Mouse (Mus musculus) hindbrain, embryonic 16.5 days (tissue): ENCODE results near the gene Acsl1. TPM values are rescaled to one million over a fixed set of nuclear protein-coding genes. Genes with fewer than 3 reads are reported as not detected.

ENCODE experiments used
- ATAC-seq: fragments of 200-750 bp; cut with Nextera tagmentation; 2 replicates; pipeline ENCODE4 v1.8.0; 2017; ENCODE audit warnings: moderate TSS enrichment, moderate library complexity
- H3K27ac ChIP-seq: fragments of 300-500 bp; sonication (generic); 2 replicates; pipeline ENCODE4 v1.5.1; 2014; ENCODE audit warnings: low read depth, mild to moderate bottlenecking, control low read depth, low read length, moderate library complexity
- H3K27me3 ChIP-seq: fragments of 300-500 bp; sonication (generic); replicated peaks from 2 replicates; pipeline ENCODE4 v1.6.1; 2014; ENCODE audit warnings: low read length; ENCODE audit not compliant: control insufficient read depth, insufficient read depth
- H3K36me3 ChIP-seq: fragments of 300-500 bp; sonication (generic); 2 replicates; pipeline ENCODE4 v1.6.1; 2014; ENCODE audit warnings: mild to moderate bottlenecking, low read length, moderate library complexity, mixed read lengths; ENCODE audit not compliant: control insufficient read depth, insufficient read depth
- H3K4me1 ChIP-seq: fragments of 300-500 bp; sonication (generic); 2 replicates; pipeline ENCODE4 v1.6.1; 2014; ENCODE audit warnings: low read depth, low read length; ENCODE audit not compliant: control insufficient read depth, insufficient read depth
- H3K4me2 ChIP-seq: fragments of 300-500 bp; sonication (generic); 2 replicates; pipeline ENCODE4 v1.6.1; 2014; ENCODE audit warnings: mild to moderate bottlenecking, low read length, control low read depth, moderate library complexity
- H3K4me3 ChIP-seq: fragments of 300-500 bp; sonication (generic); 2 replicates; pipeline ENCODE4 v1.5.1; 2014; ENCODE audit warnings: mild to moderate bottlenecking, low read length, control low read depth, moderate library complexity
- H3K9ac ChIP-seq: fragments of 300-500 bp; sonication (generic); 2 replicates; pipeline ENCODE4 v1.6.1; 2014; ENCODE audit warnings: low read depth, mild to moderate bottlenecking, control low read depth, low read length, moderate library complexity
- H3K9me3 ChIP-seq: fragments of 300-500 bp; sonication (generic); 2 replicates; pipeline ENCODE4 v1.6.1; 2014; ENCODE audit warnings: mild to moderate bottlenecking, low read length, moderate library complexity; ENCODE audit not compliant: control insufficient read depth
- WGBS: fragments of 180-500 bp; shearing (Covaris S2); extraction: QIAGEN DNeasy Blood & Tissue Kit; methylation state at CpG from one replicate; pipeline ENCODE4 v1.1.7; 2014; 5-methylcytosine and 5-hydroxymethylcytosine counted together
- polyA plus RNA-seq: library from polyadenylated mRNA; unstranded; fragments of >200 nt; fragmentation: Nextera tagmentation; extraction: Ambion mirVana; gene quantifications from 2 replicates; pipeline ENCODE4 v1.2.1, GENCODE M21; 2015

Gene Acsl1
- 19.5 and 22.1 TPM in 2 replicates for polyA plus RNA-seq

DNA sequence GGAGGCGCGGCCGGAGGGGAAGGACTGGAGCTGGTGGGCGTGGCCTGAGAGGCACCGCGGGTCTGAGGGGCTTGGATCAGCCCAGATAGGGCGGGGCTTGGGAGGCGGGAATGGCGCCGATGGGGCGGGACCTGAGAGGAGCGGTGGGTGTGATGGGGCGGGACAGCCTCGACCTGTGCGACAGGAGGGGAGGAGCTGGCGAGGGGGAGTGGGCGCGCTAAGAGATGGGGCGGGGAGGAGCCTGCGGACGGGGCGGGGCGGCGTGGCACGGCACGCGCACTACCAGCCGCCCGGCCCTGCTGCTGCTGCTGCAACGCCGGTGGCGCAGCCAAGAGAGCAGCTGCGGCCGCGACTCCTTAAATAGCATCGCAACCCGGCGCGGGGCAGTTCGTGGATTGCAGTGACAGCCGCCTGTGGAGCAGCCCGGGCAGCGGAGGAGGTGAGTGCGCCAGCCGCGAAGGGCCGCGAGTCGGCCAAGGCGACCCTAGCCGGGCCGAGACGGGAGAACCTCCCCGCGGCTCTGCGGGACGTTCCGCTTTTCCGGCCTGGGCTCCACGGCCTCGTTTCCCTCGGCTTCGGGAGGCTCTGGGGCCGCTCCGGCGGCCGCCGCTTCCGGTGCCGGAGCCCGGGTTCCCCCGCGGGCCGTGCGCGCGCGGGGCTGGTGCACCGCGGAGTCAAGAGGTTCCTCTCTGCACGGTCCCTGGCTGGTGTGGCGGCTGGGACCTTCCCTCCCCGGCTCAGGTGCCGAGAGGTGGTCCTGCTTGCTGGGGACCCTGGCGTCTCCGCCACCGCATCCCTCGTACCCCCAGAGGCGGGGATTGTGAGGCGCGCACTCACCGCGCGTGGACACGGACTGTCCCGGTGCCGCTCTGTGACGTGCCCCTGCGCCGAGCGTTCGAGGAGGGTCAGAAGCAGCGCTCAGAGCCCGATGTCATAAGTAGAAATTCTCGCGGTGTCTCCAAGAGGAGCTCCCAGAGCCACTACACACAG lies at the start of gene Acsl1:
Acsl1 (plus strand) TSS at position 246 of the 990 bp plus-strand sequence.
- H3K4me3 ChIP-seq, result peak within 1 kb of the TSS; percentile 68
- peak within 1 kb of the TSS; percentile 78 for H3K9ac ChIP-seq
- under 1% methylated on average over 74 of the region's 106 CpGs for WGBS
- H3K9me3 ChIP-seq, result no peaks in the 10 kb centered on the region
- peaks cover 11% of the 10 kb centered on the region for H3K4me1 ChIP-seq
- no peaks in the 10 kb centered on the region for H3K36me3 ChIP-seq
- ATAC-seq, result peak; percentile 97
- no peaks in the 10 kb centered on the region for H3K27me3 ChIP-seq
- H3K4me2 ChIP-seq, result peak within 1 kb of the TSS; percentile 85
- H3K27ac ChIP-seq, result peak within 1 kb of the TSS; percentile 75

DNA sequence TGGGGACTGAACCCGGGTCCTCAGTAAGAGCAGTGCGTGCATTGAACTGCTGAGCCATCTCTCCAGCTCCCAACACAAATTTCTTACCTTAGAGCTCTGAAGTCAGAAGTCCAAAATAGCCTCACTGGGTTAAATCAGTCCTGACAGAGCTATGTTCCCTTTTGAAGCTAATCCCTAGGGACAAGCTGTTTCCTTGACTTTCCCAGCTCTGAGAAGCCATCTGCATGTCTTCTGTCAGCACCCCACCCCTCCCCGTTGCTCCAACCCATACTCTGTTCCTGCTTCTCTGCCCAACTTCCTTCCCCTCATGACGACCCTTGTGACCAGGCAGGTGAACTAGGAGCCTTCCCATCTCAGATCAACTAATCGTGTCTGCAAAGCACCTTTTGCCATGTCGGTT lies 49.3 kb upstream of the Acsl1 start:
- Histone ChIP-seq H3K4me2 (no peak overlapping the region), H3K9ac (no peak overlapping the region), H3K9me3 (no peaks in the 10 kb centered on the region), H3K27ac (no peak overlapping the region), H3K36me3 (no peaks in the 10 kb centered on the region), H3K27me3 (no peaks in the 10 kb centered on the region), H3K4me3 (no peak overlapping the region), H3K4me1 (no peaks in the 10 kb centered on the region)
- ATAC-seq, result no peak
- whole genome bisulfite sequencing, result 79% methylated on average over 6 of the region's 6 CpGs

DNA sequence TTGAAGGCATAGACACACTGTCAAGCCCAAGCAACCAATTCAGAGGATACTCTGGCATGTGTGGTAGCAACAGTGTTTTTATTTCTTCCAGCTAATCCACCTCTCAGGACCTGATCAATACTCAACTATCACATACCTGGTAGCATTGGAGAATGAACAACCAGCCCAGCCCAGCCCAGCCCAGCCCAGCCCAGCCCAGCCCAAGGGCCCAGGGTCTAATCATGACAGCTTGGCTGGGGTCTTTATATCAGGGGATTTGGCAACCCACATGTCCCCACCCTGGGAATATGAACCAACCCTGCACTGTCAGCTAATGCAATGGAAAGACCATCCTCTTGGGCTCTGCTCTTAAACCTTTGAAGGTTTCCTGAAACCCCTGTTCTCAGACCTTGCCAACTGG lies 42.9 kb upstream of the Acsl1 start:
- Histone ChIP-seq H3K27me3 (no peaks in the 10 kb centered on the region), H3K9ac (no peak overlapping the region), H3K4me3 (no peak overlapping the region), H3K4me1 (no peaks in the 10 kb centered on the region), H3K27ac (no peak overlapping the region), H3K9me3 (no peaks in the 10 kb centered on the region), H3K36me3 (no peaks in the 10 kb centered on the region), H3K4me2 (no peak overlapping the region)
- no peak for ATAC-seq

DNA sequence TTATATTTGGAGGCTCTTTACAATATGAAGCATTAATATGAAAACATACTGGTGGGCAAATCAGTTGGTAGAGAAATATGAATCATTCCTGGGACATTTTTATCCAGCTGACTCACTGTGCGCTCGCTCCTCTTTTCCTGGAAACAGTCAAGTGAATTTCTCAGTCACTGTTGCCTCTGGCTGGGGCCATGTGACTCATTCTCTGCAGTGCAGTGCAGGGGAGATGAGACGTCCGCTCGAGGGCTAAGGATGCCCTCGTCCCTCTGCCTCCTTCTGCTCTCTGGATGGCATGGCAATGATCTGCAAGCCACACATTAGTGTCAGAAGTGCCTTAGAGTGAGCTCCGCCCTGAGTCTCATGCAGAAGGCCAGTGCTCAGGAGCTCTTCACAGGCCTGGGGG lies 41.0 kb upstream of the Acsl1 start:
- Histone ChIP-seq H3K27me3 (no peaks in the 10 kb centered on the region), H3K9me3 (no peaks in the 10 kb centered on the region; the same call in 1 of the 2 replicates), H3K27ac (no peak overlapping the region), H3K4me1 (no peaks in the 10 kb centered on the region), H3K4me2 (no peak overlapping the region), H3K9ac (no peak overlapping the region), H3K36me3 (no peaks in the 10 kb centered on the region), H3K4me3 (no peak overlapping the region)
- no peak for ATAC-seq
- WGBS, result 71% methylated on average over 7 of the region's 7 CpGs

GRCm38 (mm10) chr8:46431921-46432320 lies 38.9 kb upstream of the Acsl1 start:
- Histone ChIP-seq H3K4me2 (no peak overlapping the region), H3K27me3 (no peaks in the 10 kb centered on the region), H3K9me3 (no peaks in the 10 kb centered on the region; the same call in 1 of the 2 replicates), H3K4me3 (no peak overlapping the region), H3K9ac (no peak overlapping the region), H3K4me1 (no peaks in the 10 kb centered on the region), H3K27ac (no peak overlapping the region), H3K36me3 (no peaks in the 10 kb centered on the region)
- no peak for ATAC-seq
- 88% methylated on average over 4 of the region's 4 CpGs for WGBS

DNA sequence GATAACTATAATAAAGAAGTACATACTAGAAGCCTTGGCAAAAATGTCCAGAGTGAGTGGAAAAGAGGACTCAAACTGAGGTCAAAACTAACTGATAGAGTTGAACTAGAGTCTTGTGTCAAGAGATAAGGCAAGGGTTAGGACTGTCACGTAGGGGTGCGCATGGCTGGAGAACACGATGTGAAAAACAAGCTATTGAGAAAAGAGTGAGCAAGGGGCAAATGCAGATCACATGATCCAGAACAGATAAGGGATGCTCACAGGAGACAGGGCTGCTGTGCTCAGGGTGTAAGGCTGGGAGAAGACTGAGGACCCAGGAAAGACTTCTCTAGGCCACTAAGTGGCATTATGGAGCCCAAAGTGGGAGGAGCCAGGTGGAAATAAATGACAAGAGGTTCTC lies 38.3 kb upstream of the Acsl1 start:
- 95% methylated on average over 3 of the region's 3 CpGs for WGBS
- Histone ChIP-seq H3K27ac (no peak overlapping the region), H3K9ac (no peak overlapping the region), H3K4me2 (no peak overlapping the region), H3K9me3 (no peaks in the 10 kb centered on the region; the same call in 1 of the 2 replicates), H3K36me3 (no peaks in the 10 kb centered on the region), H3K27me3 (no peaks in the 10 kb centered on the region), H3K4me1 (no peaks in the 10 kb centered on the region), H3K4me3 (no peak overlapping the region)
- no peak for ATAC-seq

GRCm38 (mm10) chr8:46433656-46434055 lies 37.2 kb upstream of the Acsl1 start:
- H3K4me2 ChIP-seq, result no peak overlapping the region
- no peaks in the 10 kb centered on the region for H3K27me3 ChIP-seq
- H3K4me1 ChIP-seq, result no peaks in the 10 kb centered on the region
- no peak overlapping the region for H3K27ac ChIP-seq
- 71% methylated on average over 1 of the region's 1 CpGs for WGBS
- no peaks in the 10 kb centered on the region; the same call in 1 of the 2 replicates for H3K9me3 ChIP-seq
- ATAC-seq, result no peak
- no peaks in the 10 kb centered on the region for H3K36me3 ChIP-seq
- H3K4me3 ChIP-seq, result no peak overlapping the region
- H3K9ac ChIP-seq, result no peak overlapping the region

- no peak overlapping the region for H3K9ac ChIP-seq
- H3K27ac ChIP-seq, result no peak overlapping the region
- H3K27me3 ChIP-seq, result no peaks in the 10 kb centered on the region
- H3K4me1 ChIP-seq, result no peaks in the 10 kb centered on the region
- ATAC-seq, result no peak
- no peak overlapping the region for H3K4me2 ChIP-seq
- no peaks in the 10 kb centered on the region for H3K9me3 ChIP-seq
- WGBS, result 69% methylated on average over 10 of the region's 10 CpGs
- H3K36me3 ChIP-seq, result no peaks in the 10 kb centered on the region
- H3K4me3 ChIP-seq, result no peak overlapping the region
These were observed 32.3 kb upstream of the Acsl1 start for GRCm38 (mm10) chr8:46438491-46438890.

DNA sequence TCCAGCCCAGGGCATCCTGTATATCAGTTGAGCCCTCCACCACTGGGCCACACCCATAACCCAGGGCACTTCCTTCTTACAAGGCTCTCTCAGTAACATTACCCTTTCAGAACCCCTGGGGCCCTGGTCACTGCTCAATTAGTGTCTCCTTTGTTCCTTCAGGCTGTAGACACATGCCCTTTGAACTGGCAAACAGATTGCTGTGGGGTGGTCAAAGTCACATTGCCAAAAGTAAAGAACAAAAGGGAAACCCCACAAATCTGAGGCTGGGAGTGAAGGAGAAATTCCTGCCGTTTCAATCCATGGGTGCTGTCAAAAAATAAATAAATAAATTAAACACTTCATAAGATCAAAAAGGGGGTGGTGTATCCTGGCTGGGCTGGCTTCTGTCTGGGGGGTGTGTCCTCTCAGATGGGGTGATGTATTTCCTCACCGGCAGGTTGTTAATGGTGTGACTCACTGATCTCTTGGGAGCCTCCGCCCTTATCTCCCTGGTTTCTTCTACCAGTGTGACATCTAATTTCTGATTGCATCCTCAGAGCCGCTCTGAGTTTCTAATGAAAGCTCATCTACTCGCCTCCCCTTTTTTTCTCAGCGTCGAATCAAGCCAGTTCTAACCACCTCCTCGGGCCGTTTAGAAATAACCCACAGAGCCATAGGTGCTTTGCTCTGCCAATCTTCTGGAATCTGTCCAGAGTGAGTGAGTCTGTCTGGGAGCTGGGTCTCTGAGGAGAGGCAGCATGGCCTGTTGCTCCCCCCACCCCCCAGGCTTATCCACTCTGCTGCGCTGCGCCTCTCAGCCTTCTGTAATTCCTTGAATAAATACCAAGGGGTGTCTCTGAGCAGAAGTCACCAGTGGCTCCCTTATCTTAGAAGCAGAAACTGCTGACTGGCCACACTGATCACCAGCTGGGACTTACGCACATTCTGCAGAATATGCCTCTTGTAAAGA lies 24.6 kb upstream of the Acsl1 start:
- Histone ChIP-seq H3K36me3 (no peaks in the 10 kb centered on the region), H3K9me3 (no peaks in the 10 kb centered on the region), H3K4me3 (no peak overlapping the region), H3K4me1 (no peaks in the 10 kb centered on the region), H3K27me3 (no peaks in the 10 kb centered on the region), H3K9ac (no peak overlapping the region), H3K4me2 (no peak overlapping the region), H3K27ac (no peak overlapping the region)
- 47% methylated on average over 12 of the region's 12 CpGs for WGBS
- ATAC-seq, result no peak
